Mouse (Mus musculus) heart, postnatal 0 days (tissue): Measurements from ENCODE around the gene Cmip. TPM values are rescaled to one million over a fixed set of nuclear protein-coding genes. Genes with fewer than 3 reads are reported as not detected.

Experiments
- ATAC-seq: fragments of 200-750 bp; cut with Nextera tagmentation; 2 replicates; pipeline ENCODE4 v1.8.0; 2017; ENCODE audit warnings: low read depth, moderate number of reproducible peaks, moderate library complexity; ENCODE audit not compliant: insufficient read depth
- DNase-seq: peaks from one replicate; pipeline ENCODE4 v3.0.0-alpha.2; 2016; ENCODE audit warnings: low spot score
- H3K27ac ChIP-seq: fragments of 300-500 bp; sonication (generic); 2 replicates; pipeline ENCODE4 v1.5.1; 2014; ENCODE audit warnings: low read depth, mild to moderate bottlenecking
- H3K27me3 ChIP-seq: fragments of 300-500 bp; sonication (generic); 2 replicates; pipeline ENCODE4 v1.6.1; 2014; ENCODE audit warnings: low read length, mixed read lengths; ENCODE audit not compliant: control insufficient read depth, insufficient read depth
- H3K36me3 ChIP-seq: fragments of 300-500 bp; sonication (generic); replicated peaks from 2 replicates; pipeline ENCODE4 v1.6.1; 2014; ENCODE audit warnings: low read length, mixed read lengths; ENCODE audit not compliant: control insufficient read depth, insufficient read depth
- H3K4me1 ChIP-seq: fragments of 300-500 bp; sonication (generic); 2 replicates; pipeline ENCODE4 v1.6.1; 2014; ENCODE audit warnings: antibody characterized with exemption; ENCODE audit not compliant: control insufficient read depth, insufficient read depth
- H3K4me2 ChIP-seq: fragments of 300-500 bp; sonication (generic); 2 replicates; pipeline ENCODE4 v1.6.1; 2014; ENCODE audit warnings: low read depth, mild to moderate bottlenecking, low read length, moderate library complexity
- H3K4me3 ChIP-seq: fragments of 300-500 bp; sonication (generic); 2 replicates; pipeline ENCODE4 v1.5.1; 2014; ENCODE audit warnings: low read depth, low read length
- H3K9ac ChIP-seq: fragments of 300-500 bp; sonication (generic); replicated peaks from 2 replicates; pipeline ENCODE4 v1.6.1; 2014; ENCODE audit warnings: low read depth, low read length, mixed read lengths
- H3K9me3 ChIP-seq: fragments of 300-500 bp; sonication (generic); replicated peaks from 2 replicates; pipeline ENCODE4 v1.6.1; 2016; ENCODE audit warnings: low read length; ENCODE audit not compliant: control insufficient read depth
- CTCF ChIP-seq: IDR thresholded peaks from 2 replicates; pipeline ENCODE4 v1.5.1; 2016; ENCODE audit warnings: antibody characterized with exemption, control low read depth, low read depth
- EP300 ChIP-seq: IDR thresholded peaks from 2 replicates; pipeline ENCODE4 v1.6.1; 2016; ENCODE audit warnings: antibody characterized with exemption, low read depth
- WGBS: fragments of 180-500 bp; shearing (Covaris S2); extraction: QIAGEN DNeasy Blood & Tissue Kit; methylation state at CpG from one replicate; pipeline ENCODE4 v1.1.7; 2014; 5-methylcytosine and 5-hydroxymethylcytosine counted together
- polyA plus RNA-seq: library from polyadenylated mRNA; unstranded; fragments of >200 nt; fragmentation: Nextera tagmentation; extraction: Ambion mirVana; gene quantifications from 2 replicates; pipeline ENCODE4 v1.2.1, GENCODE M21; 2015
- total RNA-seq: library from RNA; depleted of rRNA; stranded (reverse); fragments of >200 nt; gene quantifications from 2 replicates; pipeline ENCODE4 v1.2.3, GENCODE M21; 2014; ENCODE audit warnings: low replicate concordance

Gene Cmip
- total and polyA plus RNA-seq, 2 experiments from 2014 or later, result 5.7 to 11.1 TPM

- H3K27ac ChIP-seq, result no peak overlapping the region
- TF ChIP-seq EP300 (no peak), CTCF (no peak)
- H3K27me3 ChIP-seq, result no peaks in the 10 kb centered on the region
- no peaks in the 10 kb centered on the region for H3K9me3 ChIP-seq
- DNase-seq, result no peak
- no peak overlapping the region for H3K4me2 ChIP-seq
- peaks cover 44% of the 10 kb centered on the region for H3K36me3 ChIP-seq
- ATAC-seq, result no peak
- WGBS, result 88% methylated on average over 6 of the region's 6 CpGs
- no peak overlapping the region for H3K9ac ChIP-seq
- no peaks in the 10 kb centered on the region for H3K4me1 ChIP-seq
- no peak overlapping the region for H3K4me3 ChIP-seq
These were observed 198.8 kb downstream of the Cmip start for GRCm38 (mm10) chr8:117455701-117456100.

GRCm38 (mm10) chr8:117458440-117458839 lies 201.6 kb downstream of the Cmip start:
- no peak overlapping the region for H3K9ac ChIP-seq
- H3K4me1 ChIP-seq, result no peaks in the 10 kb centered on the region
- TF ChIP-seq CTCF (no peak), EP300 (no peak)
- 50% methylated on average over 4 of the region's 5 CpGs for WGBS
- ATAC-seq, result 0 out of 2 replicates have a peak, but pooled peaks have one; percentile 33
- H3K4me2 ChIP-seq, result no peak overlapping the region
- no peak overlapping the region for H3K27ac ChIP-seq
- no peak overlapping the region for H3K4me3 ChIP-seq
- no peak for DNase-seq
- H3K36me3 ChIP-seq, result peaks cover 31% of the 10 kb centered on the region
- H3K9me3 ChIP-seq, result no peaks in the 10 kb centered on the region
- no peaks in the 10 kb centered on the region for H3K27me3 ChIP-seq

- DNase-seq, result no peak
- no peak overlapping the region for H3K9ac ChIP-seq
- no peak overlapping the region for H3K27ac ChIP-seq
- H3K4me3 ChIP-seq, result no peak overlapping the region
- 81% methylated on average over 11 of the region's 11 CpGs for WGBS
- H3K4me2 ChIP-seq, result no peak overlapping the region
- TF ChIP-seq CTCF (no peak), EP300 (no peak)
- no peaks in the 10 kb centered on the region for H3K9me3 ChIP-seq
- H3K36me3 ChIP-seq, result 0 out of 2 replicates have a peak, but pooled peaks cover 3% of the 10 kb centered on the region
- H3K27me3 ChIP-seq, result no peaks in the 10 kb centered on the region
- H3K4me1 ChIP-seq, result no peaks in the 10 kb centered on the region
- no peak for ATAC-seq
These were observed 205.9 kb downstream of the Cmip start for GRCm38 (mm10) chr8:117462701-117463284.

GRCm38 (mm10) chr8:117464525-117464924 lies 207.7 kb downstream of the Cmip start:
- no peak overlapping the region for H3K9ac ChIP-seq
- no peaks in the 10 kb centered on the region for H3K9me3 ChIP-seq
- H3K36me3 ChIP-seq, result 0 out of 2 replicates have a peak, but pooled peaks cover 3% of the 10 kb centered on the region
- ATAC-seq (no peak), DNase-seq (no peak)
- H3K4me2 ChIP-seq, result no peak overlapping the region
- H3K27me3 ChIP-seq, result no peaks in the 10 kb centered on the region
- TF ChIP-seq CTCF (peak; percentile 18; the same call in 1 of the 2 replicates), EP300 (no peak)
- 93% methylated on average over 6 of the region's 6 CpGs for WGBS
- no peak overlapping the region for H3K4me3 ChIP-seq
- H3K4me1 ChIP-seq, result no peaks in the 10 kb centered on the region
- H3K27ac ChIP-seq, result no peak overlapping the region

GRCm38 (mm10) chr8:117465250-117465649 lies 208.4 kb downstream of the Cmip start:
- TF ChIP-seq EP300 (no peak), CTCF (peak; percentile 89)
- 27% methylated on average over 5 of the region's 5 CpGs for WGBS
- peak; percentile 91 for DNase-seq
- Histone ChIP-seq H3K9me3 (no peaks in the 10 kb centered on the region), H3K4me1 (no peaks in the 10 kb centered on the region), H3K36me3 (0 out of 2 replicates have a peak, but pooled peaks cover 3% of the 10 kb centered on the region), H3K4me2 (no peak overlapping the region), H3K27ac (no peak overlapping the region), H3K9ac (no peak overlapping the region), H3K4me3 (no peak overlapping the region), H3K27me3 (no peaks in the 10 kb centered on the region)
- peak; percentile 73 for ATAC-seq

- ATAC-seq, result no peak
- H3K36me3 ChIP-seq, result no peaks in the 10 kb centered on the region
- H3K4me3 ChIP-seq, result no peak overlapping the region
- no peak overlapping the region for H3K9ac ChIP-seq
- no peak for DNase-seq
- TF ChIP-seq EP300 (no peak), CTCF (no peak)
- H3K9me3 ChIP-seq, result no peaks in the 10 kb centered on the region
- H3K27ac ChIP-seq, result no peak overlapping the region
- H3K27me3 ChIP-seq, result no peaks in the 10 kb centered on the region
- 70% methylated on average over 10 of the region's 10 CpGs for WGBS
- H3K4me2 ChIP-seq, result no peak overlapping the region
- no peaks in the 10 kb centered on the region for H3K4me1 ChIP-seq
These were observed 210.6 kb downstream of the Cmip start for GRCm38 (mm10) chr8:117467466-117467865.
